Mouse (Mus musculus) megakaryocyte, adult 5-6 weeks (primary cell): ENCODE data around the gene Enkur. TPM values are rescaled to one million over a fixed set of nuclear protein-coding genes. Genes with fewer than 3 reads are reported as not detected.
A peak's percentile ranks its signal among the peaks of the same experiment; 100 is the strongest.
"Not testable (repeated sequence)": the region's sequence is repeated elsewhere in the genome, so short reads cannot be mapped to it uniquely, and the experiment has no call there.

Experiments
- ATAC-seq: 2 replicates; pipeline ENCODE4 v1.8.0; 2016; ENCODE audit warnings: mild to moderate bottlenecking, inconsistent platforms; ENCODE audit not compliant: poor library complexity, severe bottlenecking
- total RNA-seq, 2 experiments: library from RNA; stranded (forward) in 1 of 2; stranded (reverse) in 1 of 2; fragments of 153-499, 151-499 nt in 1 of 2; fragments of 221-1000, 200-1000 nt in 1 of 2; gene quantifications; 2 replicates each; pipeline versions ENCODE4 v1.2.3 to v1.2.4; 2015 to 2017

Gene Enkur
- total RNA-seq (2015): not detected in 2 replicates
- not detected in 2 replicates for total RNA-seq (2017)

DNA sequence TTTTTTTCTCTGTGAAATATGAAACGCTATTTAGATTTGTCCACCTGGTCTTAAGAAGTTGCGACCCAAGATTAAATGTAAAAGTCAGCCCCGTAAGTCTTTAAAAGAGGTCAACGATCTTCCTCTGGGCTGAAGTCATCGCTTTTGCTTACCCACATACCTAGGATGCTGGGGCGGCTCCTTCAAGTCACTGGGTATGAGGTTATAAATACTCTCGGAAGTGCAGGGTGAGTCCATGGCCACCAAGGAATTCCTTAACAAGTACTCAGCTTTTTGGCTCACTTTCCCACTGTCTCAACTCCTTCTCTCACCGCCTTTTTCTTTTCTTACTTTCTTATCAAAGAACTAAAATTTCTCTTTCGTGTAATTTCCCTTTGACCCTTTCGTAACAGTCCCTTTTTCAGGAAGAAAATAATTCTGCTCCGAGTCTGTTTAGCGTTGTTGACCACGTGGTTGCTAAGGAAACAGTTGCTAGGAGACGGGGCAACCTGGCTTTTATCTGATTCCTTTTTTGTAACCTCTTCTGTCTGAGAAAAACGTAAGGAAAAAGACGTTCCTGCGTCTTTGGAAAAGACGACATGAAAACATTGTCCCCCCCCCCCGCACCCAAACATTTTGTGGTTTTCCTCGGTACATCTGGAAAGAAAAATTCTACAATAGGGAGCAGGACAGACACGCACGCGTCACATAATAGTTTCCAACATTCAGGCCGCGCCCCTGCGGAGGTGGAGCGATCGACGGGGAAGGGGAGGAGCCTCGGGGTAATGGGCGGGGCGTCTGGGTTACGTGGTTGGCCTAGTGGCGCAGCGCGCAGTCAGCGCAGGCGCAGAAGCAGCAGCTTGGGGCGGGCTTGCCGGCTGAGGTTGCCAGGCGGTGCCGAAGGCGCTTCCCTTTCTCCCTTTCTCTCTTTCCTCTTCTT, at the start of gene Enkur, which contains the start of gene Thnsl1:
Enkur (minus strand) TSS at position 454 of the 919 bp plus-strand sequence.
Thnsl1 (plus strand) TSS at position 813 of the 919 bp plus-strand sequence.
- ATAC-seq: peak; percentile 96

DNA sequence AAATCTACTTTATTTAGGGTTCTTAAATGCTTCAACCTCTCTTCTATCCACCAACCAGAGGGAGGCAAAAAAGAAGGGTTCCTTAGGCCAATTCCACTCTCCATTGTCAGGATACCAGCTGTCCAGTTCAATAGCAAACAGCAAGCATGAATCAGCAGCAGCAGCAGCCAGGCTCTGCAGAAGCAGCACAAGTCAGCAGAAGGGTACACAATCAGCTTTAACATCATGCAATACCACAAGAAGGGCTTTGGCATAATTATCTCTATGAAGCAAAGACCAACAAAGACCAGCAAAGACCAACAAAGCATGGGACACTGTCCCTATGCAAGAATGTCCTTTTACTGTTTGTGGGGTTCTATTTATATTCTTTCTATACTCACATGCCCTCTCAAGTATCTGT, 49.1 kb upstream of the Enkur start:
- ATAC-seq: no peak

GRCm38 (mm10) chr2:21253644-21254043, 48.5 kb upstream of the Enkur start:
- ATAC-seq: no peak

DNA sequence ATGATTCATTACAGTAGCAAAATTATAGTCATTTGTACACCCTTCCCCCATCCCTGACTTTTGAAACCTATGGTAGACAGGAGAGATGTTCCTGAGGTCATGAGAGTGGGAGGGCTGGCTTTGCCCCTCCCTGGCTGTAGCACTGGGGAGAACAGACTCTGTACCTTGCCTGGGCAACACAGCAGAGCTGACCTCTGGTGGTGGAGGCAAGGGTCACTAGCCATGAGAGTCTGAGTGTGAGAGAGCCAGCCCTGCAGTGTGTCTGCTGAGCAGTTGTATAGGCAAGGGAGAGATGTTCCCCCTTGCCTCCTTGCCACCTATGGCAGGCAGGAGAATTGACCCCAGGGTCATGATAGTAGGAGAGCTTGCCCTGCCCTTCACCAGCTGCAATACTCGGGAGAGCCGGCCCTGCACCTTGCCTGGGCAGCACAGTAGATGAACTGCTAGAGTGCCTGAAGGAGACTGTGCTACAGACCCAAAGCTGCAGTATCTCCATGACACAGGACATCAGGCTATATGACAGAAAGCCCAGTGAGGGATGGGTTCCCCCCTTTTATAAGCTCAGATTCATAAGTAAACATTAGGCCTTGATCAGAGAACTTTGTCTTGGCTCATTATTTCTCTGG, 40.4 kb upstream of the Enkur start:
- no peak for ATAC-seq

DNA sequence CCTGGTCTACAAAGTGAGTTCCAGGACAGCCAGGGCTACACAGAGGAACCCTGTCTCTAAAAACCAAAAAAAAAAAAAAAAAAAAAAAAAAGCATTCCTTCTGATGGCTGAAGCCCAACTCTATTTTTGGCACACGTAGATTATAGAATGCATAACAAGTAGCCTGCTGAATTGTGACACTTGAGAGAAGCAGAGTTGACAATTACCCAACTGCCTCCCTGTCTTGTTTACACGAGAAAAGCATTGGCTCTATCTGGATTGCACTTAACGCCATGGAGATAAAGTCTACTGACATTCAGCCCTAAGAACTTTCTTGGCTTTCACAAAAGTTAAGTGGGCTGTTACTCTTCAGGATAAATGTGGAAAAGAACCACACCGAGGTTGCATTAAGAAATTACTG, 39.8 kb upstream of the Enkur start:
- no peak for ATAC-seq

GRCm38 (mm10) chr2:21244104-21244503, 38.9 kb upstream of the Enkur start:
- not testable (repeated sequence) for ATAC-seq

DNA sequence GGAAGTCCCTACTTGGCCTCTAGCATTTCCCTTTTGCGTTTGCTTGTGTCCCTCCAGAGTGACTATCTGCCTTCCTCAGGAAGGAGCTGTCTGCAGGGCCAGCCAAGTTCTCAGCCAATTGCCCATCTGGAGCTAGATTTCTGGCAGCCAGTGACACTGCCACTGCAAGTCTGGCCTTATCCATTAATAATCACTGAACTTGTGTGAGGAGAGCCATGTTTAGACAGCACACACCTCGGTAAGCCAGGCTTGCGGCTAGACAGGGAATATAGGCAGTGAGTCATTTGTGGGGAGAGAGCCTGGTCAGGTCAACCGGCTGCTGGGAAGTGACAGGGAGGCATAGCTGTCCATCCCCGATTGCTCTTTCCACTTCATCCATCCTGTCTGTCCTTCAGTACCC, 31.7 kb upstream of the Enkur start:
- ATAC-seq: no peak

- no peak for ATAC-seq
Observed at GRCm38 (mm10) chr2:21235844-21236386, 30.8 kb upstream of the Enkur start.

DNA sequence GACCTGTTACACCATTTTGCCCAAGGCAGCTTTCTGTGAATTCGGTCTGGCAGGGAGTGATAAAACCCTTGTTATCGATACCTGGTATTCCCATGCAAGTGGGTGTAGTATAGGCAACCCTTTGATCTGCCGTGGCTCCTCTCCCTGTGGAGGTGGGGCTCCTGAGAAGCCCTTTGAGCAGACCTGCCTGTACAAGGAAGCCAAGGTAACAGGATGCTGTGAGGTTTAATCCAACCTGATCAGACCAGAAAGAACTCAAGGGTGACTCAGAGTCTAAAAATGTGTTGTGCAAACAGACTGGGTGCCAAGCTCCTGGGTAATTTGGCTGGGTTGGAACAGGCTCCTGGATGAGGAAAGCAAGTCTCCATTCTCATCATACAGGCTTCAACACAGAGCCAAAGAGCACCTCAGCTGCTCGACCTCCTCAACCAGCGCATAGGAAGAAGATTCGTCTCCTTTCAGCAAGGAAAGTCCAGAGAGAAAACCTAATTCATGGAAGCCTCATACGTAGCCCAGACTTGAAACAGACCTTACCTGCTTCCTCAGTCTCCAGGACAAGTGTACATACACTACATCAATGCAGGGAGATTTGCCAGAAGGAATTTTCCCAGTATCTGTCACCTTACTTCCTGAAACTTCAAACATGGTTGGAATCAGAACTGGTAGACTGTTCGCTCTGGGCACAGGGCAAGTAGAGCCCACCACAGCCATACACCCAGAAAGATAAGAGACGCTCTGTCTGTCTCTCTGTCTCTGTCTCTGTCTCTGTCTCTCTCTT, 29.9 kb upstream of the Enkur start:
- ATAC-seq: no peak

DNA sequence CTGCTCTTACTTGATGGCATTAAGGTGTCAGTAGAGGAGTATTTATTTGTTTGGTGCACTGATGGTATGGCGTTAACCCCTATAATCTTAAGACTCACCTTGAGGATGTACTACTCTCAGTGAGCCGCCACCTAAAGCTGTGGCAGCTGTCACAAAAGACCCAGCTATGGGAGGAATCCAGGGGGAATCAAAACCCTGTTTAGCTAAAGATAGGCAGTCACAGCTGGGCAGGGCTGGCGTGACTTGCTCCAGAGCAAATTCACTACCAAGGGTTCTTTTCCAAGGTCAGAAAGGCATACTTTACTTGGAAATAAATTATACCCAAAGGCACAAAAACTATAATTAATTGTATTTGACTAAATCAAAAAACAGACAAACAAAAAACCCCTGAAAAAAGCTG, 26.0 kb upstream of the Enkur start:
- no peak for ATAC-seq

DNA sequence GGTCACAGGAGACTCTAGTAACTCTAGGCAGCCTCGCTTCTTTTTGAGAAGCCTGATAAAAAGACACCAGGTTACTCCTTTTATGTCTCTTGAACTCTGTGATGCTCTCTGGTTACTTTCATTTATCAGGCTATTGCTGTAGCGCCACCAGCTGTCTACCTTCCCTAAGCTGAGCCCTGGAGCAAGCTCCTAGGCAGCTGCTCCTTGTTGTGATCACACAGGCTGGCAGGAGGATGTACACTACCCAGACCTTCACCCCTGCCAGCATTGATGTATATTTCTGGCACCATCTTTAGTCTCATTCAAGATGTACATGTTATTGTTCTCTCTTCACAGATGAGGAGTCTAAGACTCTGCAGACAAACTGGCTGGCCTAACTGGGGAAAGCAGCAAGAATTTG, 25.1 kb upstream of the Enkur start:
- ATAC-seq: no peak

GRCm38 (mm10) chr2:21222453-21223384, 17.6 kb upstream of the Enkur start:
- no peak for ATAC-seq

DNA sequence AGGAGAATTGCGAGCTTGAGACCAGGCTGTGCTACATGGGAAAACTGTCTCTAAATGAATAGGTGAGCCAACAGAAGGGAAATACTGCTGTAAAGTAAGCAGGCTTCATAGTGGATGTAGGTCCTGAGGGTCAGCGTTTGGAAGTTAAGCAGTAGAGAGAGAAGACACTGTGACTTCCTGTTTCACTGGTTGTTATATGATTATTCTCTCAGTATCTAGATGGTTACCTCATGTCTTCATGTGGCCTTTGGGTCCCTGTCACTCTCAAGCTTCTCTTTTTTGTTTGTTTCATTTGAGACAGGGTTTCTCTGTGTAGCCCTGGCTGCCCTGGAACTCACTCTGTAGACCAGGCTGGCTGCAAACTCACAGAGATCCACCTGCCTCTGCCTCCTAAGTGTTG, 10.1 kb upstream of the Enkur start:
- ATAC-seq: peak; percentile 64

DNA sequence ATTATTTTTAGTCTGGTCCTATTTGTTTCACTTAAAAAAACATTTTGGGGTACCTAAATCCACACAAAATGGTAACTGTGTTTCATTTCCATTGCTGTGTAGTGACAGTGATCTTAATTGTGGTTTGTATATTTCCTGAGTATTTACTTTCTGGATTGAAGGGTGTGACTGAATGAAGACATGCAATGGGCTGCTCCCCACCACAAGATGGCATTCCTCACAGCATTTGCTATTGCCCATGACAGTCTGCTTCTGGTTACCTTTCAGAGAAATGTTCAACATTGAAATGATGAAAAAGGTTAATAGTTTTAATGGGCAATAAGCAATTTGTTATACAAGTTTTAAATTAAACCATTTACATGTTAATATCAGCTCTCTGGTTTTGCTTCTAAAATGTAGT, 9.2 kb upstream of the Enkur start:
- ATAC-seq: no peak

DNA sequence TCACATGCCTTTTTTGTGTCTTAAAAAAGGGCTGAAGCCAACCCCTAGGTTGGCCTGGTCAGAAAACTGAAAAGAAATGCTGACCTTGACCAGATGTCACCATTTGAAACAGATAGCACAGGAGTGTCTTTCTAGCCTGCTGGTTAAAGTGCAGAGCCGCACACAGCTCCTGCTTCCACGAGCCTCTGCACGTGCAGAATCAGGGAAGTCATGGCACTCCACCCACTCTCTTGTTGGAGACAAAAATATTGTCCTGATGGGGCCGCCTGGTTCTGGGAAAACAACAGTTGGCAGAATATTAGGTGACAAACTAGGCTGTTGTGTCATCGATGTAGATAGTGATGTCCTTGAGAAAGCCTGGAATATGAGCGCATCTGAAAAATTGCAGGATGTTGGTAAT, 6.2 kb upstream of the Enkur start:
- ATAC-seq: no peak

DNA sequence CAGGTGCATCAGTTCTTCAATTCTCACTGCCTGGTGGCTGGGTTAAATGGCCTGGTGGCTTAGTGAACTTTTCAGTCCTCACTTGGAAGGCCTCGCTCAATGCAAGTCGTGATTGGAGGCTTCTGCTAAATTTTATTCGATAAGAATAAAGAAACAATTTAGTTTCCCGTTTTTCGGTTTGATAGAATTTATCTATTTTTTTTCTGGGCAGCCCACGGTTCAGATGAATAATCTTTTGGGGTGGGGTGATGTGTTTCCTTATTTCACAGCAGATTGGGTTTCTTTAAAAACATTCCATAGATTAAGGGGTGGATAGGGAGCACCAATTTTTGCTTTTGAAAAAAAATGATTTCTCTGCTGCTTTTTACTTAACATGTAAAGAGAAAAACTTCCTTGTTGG, 1.1 kb upstream of the Enkur start:
- ATAC-seq: no peak

- ATAC-seq: peak; percentile 76
Observed at GRCm38 (mm10) chr2:21205831-21206159, 630 bp upstream of the Enkur start.

DNA sequence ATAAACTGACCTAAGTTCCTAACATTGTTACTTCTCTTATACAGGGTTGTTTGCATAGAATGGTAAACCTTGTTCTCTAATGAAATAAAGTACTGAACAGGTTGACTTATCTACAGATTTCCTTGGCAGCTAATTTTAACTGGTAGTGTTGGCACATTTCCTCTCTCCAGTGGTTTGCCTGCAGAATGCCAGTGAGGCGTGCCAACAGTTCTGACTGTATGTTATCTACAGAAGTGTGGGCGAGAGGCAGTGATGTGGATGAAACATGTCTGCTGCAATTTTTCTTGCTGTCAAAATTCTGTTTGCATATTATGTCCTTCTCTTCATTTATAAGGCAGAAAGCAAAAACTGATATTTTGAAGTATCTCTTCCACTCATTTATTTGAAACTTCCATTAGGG, 2.4 kb downstream of the Enkur start:
- no peak for ATAC-seq

DNA sequence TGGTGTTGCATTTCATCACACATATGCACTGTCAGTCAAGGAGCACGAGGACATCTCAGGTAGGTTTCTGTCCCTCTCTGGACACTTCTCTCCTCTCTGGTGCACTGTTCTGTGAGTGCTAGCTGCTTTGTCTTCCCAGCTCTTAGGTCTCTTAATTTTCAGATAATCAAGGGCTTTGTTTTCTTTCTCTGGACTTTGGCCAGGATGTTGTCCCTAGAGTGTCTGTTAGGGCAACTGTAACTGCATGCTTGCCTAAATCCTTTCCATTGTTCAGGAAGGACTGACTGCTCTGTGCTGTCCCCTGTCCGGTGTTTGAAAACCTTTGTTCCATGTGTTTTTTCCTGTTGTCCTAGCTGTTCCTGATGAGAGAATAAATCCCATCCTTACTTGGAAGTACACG, 6.1 kb downstream of the Enkur start:
- ATAC-seq: no peak

DNA sequence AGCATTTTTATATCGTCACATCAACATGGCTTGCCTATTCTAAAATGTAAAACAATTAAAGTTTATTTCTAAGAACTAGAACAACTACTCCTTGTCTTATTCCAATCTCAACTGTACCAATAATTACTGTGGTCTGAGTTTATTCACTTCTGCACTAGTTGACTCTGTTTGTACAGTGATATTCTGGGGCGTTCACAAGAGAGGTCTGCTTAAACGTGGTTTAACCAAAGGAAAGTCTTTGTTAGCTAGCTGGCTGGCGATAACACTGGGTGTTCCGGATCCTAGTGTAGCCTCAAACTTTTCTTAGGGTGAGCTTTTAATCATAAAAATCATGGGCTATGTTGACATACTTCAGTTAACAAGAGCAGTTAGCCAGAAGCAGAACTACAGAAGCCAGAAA, 9.9 kb downstream of the Enkur start:
- ATAC-seq: no peak
